Mouse (Mus musculus) CH12.LX (cell line): ENCODE data around the gene Dnajc7.

Experiments
- CTCF ChIP-seq, 2 experiments: IDR thresholded peaks in 1 of 2; conservative IDR thresholded peaks in 1 of 2; 2 replicates each; pipeline ENCODE4 v1.5.1; 2011 to 2012; ENCODE audit warnings: low read depth in 2 of 2, low read length in 2 of 2, improper control_type of control experiment in 1 of 2, inconsistent platforms in 1 of 2, mild to moderate bottlenecking in 1 of 2, moderate library complexity in 1 of 2
- ELF1 ChIP-seq: IDR thresholded peaks from 2 replicates; pipeline ENCODE4 v1.6.1; 2014; ENCODE audit warnings: low read depth, mild to moderate bottlenecking, inconsistent platforms, low read length, improper control_type of control experiment
- MYC ChIP-seq: IDR thresholded peaks from 2 replicates; pipeline ENCODE4 v1.6.1; 2011; ENCODE audit warnings: low read depth, mild to moderate bottlenecking, improper control_type of control experiment, low read length
- NELFE ChIP-seq: IDR thresholded peaks from 2 replicates; pipeline ENCODE4 v1.6.1; 2011; ENCODE audit warnings: low read depth, low read length, improper control_type of control experiment
- POLR2A ChIP-seq: IDR thresholded peaks from 2 replicates; pipeline ENCODE4 v1.6.1; 2011; ENCODE audit warnings: low read depth, mild to moderate bottlenecking, improper control_type of control experiment, low read length
- RCOR1 ChIP-seq: conservative IDR thresholded peaks from 2 replicates; pipeline ENCODE4 v1.6.1; 2012; ENCODE audit warnings: low read depth, mild to moderate bottlenecking, inconsistent platforms, low read length, improper control_type of control experiment

DNA sequence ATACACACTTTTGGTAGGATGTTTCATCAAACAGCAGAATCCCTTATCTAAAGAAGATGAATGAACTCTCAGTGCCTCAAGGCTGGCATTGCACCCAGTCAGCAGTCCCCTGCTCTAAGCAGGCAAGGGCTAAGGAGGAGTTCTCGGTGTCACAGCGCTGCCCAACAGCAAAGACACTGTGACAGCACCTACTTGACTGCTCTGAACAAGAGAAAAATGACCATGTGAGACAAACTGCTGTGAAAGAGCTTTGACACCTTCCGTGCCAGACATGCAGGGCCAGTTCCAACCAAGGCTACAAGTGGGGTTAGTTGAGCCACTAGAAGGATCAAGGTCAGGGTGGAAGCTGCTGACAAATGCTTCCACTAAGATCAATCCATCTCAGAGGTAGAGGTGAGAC is 34.8 kb downstream of the Dnajc7 start:
- TF ChIP-seq CTCF (conservative IDR thresholded peaks at IDR 0.05 in 1 of 2, IDR thresholded peaks at IDR 0.05 in 1 of 2; ENCODE audit: low read depth in 2 of 2, low read length in 2 of 2) (no peak), RCOR1 (no peak), NELFE (no peak), MYC (no peak), POLR2A (no peak), ELF1 (no peak)
